Mouse (Mus musculus) layer of hippocampus, adult 11-12 months (tissue): ENCODE measurements around the gene Sap30l.
"Not testable (repeated sequence)": the region's sequence is repeated elsewhere in the genome, so short reads cannot be mapped to it uniquely, and the experiment has no call there.

ENCODE experiments used
- DNase-seq: peaks from one replicate; pipeline ENCODE4 v3.0.0; 2022; ENCODE audit warnings: low spot score

Gene Sap30l

DNA sequence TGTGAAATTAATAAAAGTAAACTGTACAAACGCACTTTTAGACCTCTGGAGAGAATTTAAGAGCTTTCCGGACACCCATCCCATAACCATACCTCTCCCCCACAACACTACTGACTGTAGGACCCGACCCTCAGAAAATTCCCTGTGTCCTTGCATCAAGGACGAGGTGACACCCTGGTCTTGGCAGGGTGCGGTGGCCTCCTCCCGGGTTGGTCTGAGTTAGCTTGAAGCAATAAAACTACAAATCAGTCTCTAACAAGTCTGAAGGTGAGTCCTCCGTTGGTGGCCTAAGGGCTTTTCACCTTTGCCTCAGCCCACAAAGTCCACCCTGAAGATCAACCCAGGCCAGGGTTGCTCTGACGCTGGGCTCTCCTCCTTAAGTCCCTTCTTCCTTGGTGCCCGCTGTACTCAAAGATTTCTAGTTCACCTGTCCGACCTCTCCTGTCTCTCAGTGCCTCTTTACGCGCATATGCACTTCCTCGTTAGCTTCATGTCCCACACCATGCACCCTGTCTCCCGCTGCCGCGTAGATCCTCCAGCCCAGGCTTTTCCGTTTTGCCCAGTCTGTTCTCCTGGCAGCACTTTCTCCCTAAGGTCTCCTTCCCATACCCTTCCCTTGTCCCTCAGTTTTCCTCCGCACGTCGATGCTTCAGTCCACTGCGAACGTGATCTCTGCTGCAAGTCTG is 1.0 kb upstream of the Sap30l start:
- no peak for DNase-seq

DNA sequence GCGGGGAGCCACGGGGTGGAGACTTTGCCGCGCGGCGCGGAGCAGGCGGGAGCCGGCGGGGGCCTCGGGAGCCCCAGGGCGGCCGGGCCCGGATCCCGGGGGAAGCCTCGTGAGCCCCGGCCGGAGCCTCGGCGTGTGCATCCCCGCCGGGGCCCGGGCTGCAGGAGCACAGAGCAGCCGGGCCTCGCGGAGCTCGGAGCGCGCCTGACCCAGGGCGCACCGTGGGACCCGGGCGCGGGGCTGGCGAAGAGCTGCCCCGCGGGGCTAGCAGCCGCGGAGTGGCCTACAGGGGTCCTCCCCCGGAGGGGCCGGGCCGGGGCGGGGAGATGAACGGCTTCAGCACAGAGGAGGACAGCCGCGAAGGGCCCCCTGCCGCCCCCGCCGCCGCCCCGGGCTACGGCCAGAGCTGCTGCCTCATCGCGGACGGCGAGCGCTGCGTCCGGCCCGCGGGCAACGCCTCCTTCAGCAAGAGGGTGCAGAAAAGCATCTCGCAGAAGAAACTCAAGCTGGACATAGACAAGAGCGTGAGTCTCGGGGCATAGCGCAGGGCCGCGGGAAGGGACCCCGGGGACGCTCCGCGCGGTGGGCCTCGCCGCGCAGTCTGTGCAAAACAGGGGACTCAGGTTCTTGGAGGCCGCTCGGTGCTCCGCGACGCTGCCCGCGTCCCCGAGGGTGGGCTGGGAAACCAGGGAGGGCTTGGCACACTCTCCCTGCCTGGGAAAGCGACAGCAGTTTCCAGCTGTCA is 501 bp downstream of the Sap30l start:
- DNase-seq: peak; percentile 37

DNA sequence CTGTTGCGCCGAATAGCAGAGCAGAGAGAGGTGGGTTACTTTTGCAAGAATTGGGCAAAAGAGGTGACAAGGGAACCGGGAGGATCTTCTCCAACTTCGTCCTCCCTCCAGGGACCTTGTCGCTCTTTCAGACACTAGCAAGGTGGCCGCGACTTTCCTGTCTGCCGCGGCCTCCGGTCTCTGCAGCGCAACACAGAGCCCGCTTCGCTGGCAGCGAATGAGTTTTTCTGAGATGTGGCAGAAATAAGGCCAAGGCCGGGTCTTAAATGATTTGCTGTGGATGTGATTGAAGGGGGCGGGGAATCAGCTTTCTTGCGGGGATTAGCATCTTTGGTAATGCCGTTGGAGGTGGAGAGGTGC is 1.1 kb downstream of the Sap30l start:
- DNase-seq: no peak

DNA sequence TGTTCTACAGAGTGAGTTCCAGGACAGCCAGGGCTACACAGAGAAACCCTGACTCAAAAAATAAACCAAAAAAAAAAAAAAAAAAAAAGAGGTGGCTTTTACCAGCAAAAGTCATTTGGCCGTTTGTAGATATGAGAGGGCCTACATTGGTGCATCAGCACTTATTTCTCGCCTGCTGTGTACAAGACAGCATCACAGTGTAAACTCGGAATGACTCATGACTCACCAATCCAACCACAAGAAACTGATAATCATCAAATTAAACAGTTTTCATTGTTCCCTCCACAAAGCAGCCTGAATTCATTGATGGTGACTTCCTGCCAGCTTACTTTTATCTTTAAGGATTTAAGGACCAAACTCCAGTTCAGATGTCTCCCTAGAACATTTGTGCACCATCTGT is 3.6 kb downstream of the Sap30l start:
- DNase-seq: no peak

DNA sequence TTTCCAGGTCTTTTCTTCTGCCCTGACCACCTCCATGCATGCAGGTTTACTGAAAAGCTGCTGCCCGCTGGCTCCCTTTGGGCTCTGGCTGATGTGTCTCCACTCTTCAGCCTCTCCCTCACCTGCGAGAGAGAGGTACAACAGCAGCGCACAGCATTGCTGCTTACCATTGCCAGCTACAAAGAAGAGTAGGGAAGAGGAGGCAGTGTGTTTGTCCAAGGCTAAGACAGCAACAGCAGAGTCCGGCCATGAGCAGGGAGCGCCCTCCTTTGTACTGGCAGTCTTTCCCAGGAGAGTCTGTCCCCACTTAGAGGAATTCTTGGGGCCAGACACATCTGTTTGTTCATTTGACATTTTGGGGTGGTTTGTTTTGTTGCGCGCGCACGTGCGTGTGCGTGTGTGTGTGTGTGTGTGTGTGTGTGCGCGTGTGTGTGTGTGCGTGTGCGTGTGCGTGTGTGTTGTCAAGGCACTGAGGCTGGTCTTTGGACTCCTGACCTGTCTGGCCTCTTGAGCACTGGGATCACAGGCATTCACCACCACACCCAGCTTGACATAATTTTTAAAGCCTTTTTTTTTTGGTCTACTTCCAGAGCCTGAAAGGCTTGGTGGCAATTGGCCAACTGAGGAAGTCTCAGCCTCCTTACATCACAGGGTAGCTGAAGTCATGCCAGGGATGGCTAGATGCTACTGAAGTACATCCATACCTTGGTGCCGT is 7.7 kb downstream of the Sap30l start:
- no peak for DNase-seq

DNA sequence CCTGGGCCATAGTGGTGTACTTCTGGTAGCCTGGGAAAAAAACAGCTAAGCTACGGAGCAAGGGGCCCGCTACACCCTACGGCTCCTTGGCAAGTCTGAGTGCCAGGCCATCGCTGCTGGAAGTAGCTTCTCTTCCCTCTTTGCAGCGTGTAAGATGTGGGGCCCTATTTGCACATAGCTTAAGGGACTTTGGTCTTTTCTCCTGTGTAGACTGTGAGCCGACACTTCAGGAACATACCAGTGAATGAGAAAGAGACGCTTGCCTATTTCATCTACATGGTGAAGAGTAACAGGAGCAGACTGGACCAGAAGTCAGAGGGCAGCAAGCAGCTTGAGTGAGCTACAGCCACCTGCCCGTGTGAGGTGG is 8.3 kb downstream of the Sap30l start:
- DNase-seq: no peak

DNA sequence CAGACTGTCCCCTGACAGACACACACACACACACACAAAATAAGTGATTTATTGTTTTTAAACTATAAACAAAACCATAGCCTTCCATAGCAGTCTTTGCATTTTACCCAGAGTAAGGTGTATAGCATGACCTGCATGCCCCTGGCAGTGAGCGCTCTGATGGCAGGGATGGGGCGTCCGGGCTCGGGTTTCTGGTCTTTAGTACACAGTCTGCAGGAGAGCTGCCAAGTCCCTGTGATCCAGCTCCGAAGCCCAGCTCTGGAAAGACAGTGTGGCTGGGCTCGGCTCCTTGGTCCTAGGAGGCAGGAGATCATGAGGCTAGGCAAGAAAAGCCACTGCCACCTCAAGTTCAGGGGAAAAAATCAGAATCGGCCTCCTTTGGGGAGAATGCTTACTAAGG is 9.6 kb downstream of the Sap30l start:
- DNase-seq: no peak

DNA sequence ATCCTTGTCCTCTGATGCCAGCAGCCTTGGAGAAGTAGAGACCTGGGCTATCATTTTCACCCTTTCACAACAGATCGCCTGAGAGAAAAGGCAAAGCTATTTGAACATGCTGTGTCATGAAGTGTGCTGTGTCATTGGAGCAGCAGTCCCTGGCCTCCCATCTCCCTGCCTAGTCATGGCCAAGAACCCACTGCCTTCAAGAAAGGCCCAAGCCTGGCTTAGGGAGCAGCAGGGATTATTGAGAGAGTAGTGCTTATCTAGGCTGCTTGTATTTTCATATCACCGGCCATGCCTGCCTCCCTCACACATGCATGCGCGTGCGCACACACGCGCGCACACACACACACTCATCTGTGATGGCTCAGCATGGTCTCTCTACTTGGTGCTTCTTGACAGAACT is 10.8 kb downstream of the Sap30l start:
- DNase-seq: no peak

DNA sequence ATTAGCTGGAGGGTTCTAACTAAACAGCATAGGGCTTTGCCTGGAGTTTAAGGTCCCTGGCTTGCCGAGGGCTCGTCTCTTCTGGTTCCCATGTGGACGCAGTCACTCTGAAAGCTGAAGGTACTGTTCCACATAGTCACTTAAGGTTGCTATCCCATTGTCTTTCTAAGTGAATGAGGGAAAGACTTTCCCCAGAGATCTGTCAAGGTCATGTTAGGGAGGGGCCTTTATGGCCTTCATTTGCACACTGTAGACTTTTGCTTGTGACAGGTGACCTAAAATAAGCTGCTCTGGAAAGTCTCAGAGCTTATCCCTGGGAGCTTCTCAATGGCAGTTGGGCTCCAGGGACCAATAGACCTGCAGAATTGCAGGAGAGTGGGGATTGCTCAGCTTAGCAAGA is 12.2 kb downstream of the Sap30l start:
- no peak for DNase-seq

DNA sequence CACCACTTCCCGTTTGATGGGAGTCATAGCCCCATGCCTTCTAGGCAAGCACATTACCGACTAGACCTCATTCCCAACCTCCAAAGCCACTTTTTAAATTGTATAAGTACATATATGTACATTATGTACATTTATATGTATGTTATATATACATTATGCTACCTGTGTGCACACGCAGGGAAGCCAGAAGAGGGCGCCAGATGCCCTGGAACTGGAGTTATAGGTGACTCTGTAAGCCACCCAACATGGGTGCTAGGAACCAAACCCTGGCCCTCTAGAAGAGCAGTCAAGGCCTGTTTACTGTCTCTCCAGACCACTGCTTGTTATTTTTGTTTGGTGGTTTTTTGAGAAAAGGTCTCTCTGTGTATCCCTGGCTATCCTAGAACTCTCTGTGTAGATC is 16.8 kb downstream of the Sap30l start:
- no peak for DNase-seq

DNA sequence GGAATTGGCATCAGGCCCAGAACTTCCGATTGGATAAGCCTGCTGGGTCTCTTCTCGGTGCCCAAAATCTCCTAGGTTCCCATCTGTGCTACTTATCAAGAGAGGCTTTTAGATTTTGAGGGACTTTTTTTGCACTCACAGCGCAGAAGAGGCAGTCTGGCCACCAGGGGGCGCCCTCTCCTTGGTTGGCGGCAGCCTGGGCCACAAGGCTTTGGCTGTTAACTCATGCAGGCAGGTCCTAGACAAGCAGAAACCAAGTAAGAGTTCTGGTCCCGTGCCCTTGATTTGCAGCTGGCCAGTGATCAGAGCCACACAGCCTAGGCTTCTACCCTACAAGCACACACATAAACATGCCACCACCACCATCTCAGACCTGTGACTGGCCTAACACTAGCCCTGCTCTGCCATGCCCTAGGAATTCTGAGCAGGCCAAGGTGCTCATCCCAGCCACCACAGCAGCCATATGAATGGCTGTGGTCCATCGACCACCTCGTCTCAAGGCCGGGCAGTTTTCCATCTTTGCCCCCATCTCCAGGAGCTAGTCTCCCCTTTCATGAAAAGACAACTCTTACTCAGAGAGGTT is 18.7 kb downstream of the Sap30l start:
- peak; percentile 79 for DNase-seq

DNA sequence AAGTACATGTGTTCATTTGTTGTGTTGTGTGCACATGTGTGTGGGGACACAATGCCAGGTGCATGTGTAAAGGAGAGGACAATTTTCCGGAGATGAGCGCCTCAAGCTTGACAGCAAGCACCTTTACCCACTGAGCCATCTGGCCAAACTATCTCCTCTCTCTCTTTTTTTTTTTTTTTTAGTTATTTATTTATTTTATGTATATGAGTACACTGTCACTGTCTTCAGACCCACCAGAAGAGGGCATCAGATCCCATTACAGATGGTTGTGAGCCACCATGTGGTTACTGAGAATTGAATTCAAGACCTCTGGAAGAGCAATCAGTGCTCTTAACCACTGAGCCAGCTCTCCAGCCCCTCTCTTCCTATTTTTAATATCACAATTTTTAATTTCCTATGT is 21.7 kb downstream of the Sap30l start:
- not testable (repeated sequence) for DNase-seq

DNA sequence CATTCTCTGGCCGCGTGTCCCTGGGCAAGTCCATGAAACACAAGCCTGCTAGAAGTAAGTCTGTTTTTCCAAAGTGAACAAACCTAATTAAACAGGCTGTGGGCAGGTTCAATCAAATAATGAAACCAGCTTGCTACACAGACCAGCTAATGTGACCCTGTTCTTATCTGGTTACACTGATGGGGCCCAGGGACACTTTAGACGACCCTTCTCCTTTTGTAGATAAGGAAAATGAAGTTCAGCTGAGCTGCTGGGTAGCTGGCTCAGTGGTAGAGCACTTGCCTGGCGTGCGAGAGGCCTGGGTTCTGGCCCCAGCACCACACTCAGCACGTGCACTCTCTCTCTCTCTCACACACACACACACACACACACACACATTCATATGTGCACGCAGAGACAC is 22.3 kb downstream of the Sap30l start:
- no peak for DNase-seq

DNA sequence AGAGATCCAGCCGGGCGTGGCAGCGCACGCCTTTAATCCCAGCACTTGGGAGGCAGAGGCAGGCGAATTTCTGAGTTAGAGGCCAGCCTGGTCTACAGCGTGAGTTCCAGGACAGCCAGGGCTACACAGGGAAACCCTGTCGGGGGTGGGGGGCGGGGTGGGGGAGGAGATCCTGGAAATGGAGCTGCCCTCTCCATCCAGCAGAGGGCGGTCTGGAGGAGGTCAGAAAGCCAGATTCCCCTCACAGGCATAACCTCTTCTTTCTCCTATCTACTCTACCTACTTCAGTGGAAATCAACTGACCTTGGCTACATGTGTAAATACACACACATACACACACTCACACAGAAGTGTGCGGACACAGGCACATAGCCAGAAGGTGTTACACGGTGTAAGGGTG is 23.8 kb downstream of the Sap30l start:
- not testable (repeated sequence) for DNase-seq

DNA sequence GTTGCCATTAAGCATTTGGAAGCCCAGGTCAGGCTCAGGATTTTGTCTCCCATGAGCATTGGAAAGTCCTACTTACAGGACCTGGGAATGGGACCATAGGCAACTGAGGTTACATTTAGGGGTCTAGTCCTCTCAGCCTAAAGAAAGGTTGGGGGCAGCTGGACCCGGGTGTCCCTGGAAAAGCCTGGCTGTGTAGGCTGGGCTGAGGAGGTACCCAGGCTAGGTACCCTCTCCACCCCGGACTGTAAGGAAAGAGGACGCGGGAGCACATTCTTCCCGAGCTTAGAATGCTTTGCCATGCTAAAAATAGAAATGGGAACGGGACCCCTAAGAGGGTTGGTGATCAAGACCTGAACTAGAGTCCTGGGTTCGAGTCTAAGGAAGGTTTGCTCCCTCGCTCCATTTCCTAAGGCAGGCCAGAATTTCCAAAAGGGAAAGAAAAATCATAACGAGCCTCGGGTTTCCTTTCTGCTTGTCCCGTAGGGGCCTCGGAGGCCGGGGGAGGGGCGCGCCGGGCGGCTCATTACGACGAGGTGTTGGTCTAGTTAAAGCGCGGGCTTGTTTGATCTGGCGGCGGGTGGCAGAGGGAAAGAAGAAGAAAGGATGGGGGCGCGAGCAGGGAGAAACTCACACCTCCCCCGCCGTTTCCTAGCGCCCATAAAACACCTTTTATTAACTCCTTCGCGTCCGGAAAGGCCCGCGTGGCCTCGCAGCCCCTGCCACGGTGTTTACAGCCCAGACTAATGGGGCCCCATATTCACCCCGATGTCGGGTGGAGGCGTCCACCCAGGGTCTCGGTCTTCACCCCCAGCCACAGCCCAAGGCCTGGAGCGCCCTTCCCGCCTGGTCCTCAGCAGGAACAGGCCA is 25.8 kb downstream of the Sap30l start:
- no peak for DNase-seq

DNA sequence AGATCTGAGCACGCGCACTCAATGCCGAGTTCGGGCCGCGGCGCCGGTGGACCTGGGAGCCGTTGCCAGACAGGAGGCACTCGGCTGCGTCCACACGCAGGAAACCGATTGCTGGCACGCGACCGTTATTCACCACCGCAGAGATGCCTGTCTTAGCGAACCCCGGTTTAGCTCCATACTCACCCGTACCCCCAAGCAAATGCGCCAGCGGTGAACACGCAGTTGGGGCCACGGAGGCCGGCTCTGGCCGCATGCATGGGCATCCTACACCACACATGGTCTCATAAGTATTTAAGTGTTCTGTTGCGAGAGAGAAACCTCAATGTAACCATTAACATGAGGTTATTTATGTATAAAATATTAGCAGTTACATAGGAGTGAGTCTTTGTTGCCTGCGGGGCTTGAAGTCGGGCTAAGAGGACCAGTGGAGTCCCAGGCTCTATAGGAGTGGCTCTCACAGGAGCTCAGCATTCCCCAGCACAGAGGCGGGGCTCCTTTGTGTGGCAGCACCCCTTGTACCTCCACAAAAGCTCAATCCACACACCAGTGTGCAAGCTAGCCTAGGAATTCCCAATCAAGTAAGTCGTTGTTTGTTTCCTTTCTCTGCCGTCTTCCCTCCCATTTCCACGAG is 26.6 kb downstream of the Sap30l start:
- DNase-seq: no peak

DNA sequence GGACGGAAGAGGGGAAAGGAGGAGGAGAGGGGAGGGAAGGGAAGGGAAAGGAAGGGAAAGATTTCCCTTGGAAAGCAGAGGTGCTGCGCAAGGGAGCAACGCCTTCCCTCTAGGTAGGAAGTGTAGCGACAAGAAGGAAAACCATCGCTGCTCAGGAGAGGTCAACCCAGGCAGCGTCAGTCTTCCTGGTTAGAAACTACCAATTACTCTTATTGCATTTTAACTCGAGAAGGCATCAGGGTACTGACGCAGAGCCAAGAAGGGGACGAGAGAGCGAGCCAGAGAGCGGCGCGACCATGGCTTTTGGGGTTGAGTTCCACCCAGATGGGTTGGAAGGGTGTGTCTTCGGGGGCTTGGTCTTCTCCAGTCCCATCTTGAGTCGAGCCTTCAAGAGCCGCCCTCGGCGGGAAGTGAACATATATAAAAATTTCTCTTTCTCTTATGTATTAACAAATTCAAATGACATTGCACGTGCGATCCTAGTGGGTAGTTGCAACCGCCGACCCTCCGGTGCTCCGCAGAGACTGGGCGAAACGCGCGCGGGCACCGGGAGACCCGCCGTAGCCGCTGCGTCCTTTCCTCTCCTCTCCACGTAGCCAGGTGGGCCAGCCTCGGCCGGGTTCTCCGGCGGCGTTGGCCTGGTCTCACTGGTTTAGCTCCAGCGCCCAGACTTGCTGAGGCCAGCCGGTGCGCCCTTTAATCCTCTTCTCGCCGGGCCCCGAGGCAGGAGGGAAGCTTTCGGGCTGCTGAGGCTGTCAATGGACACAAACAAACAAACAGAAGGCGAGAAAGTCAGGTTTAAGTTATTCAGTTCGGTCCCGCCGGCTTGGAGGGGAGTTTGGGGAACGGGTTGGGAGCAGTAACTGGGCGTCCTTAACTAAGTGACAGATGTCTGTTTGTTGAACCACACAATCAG is 27.8 kb downstream of the Sap30l start:
- DNase-seq: no peak

DNA sequence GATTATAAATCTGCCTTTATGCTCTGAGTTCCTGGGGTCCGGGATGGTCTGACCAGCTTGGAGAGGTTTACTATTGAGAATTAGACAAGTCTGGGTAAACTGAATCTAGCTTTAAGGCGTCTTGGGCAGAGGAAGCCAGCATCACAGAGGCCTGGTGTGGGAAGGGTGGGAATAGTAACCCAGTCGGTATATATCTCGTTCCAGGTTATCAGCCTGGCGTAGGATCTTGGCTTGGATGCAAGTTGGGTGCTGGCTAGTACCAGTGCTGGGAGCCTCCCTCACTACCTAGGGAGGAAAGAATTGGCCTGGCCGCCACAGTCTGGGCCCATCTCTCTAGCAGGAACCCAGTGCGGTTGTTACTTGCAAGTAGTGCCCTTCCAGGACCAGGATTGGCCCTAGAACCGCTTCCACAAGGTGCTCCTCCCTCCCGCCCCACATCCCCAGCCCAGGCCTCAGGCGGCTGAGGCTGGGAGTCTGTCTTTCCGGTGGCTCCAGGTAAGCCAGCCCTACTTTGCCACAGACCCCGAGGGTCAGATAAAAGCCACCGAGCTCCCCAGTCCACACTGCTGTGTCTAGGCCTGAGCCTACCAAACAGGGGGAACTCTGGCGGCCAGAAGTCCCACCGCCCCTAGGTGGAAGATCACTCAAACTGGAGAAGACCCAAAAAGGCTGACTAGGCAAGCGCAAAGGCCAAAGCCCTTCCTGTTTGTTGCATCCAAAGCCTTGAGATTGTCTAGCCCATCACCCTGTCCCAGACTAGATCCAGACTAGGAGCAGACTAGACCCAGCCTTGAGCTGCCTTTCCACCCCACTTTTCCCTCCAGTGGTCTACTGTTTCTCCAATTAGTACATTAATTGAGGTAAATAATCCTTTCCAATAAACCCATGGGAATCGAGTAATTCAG is 28.7 kb downstream of the Sap30l start:
- no peak for DNase-seq

DNA sequence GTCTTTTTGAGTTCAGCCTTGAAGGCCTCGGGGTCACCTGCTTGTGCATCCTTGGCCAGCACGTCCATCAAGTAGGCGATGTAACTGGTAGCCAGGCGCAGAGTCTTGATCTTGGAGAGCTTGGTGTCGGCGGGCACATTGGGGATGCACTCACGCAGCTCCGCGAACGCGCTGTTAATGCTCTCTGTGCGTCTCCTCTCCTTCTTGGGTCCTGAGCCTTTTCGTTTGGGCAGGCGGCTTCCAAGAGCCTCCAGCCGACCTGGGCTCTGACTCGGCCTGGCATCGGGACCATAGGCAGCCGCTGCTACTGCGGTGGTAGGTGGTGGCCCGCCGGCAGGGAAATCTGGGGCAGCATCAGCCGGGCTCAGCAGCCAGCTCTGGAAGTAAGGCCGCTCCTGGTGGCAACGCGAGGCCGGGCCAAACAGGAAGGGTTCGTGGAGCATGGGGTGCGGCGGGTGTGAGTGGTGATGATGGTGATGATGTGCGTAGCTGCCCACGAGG is 29.9 kb downstream of the Sap30l start:
- no peak for DNase-seq
